Mouse (Mus musculus): ENCODE measurements at regions not wholly inside any gene's neighbourhood (a gene's known extent, or its start where the extent isn't known, plus 50 kb on each side); places are given as distances from the start of the nearest gene placed in this dataset.

GRCm38 (mm10) chr7:68637556-68638215 is 111.4 kb downstream of the Arrdc4 start:
- TF ChIP-seq CTCF (IDR thresholded peaks at IDR 0.05) (no peak), EP300 (IDR thresholded peaks at IDR 0.05) (no peak)

Data from lung, postnatal 0 days (tissue).